Mouse (Mus musculus) kidney, embryonic 15.5 days (tissue): ENCODE measurements at regions not wholly inside any gene's neighbourhood (a gene's known extent, or its start where the extent isn't known, plus 50 kb on each side); places are given as distances from the start of the nearest gene placed in this dataset.

Experiments
- ATAC-seq: fragments of 200-750 bp; cut with Nextera tagmentation; replicated peaks from 2 replicates; pipeline ENCODE4 v1.8.0; 2017; ENCODE audit warnings: moderate TSS enrichment; ENCODE audit not compliant: low FRiP score
- H3K27ac ChIP-seq: fragments of 300-500 bp; sonication (generic); 2 replicates; pipeline ENCODE4 v1.5.1; 2015; ENCODE audit warnings: mild to moderate bottlenecking, inconsistent platforms
- H3K27me3 ChIP-seq: fragments of 300-500 bp; sonication (generic); 2 replicates; pipeline ENCODE4 v1.6.1; 2015; ENCODE audit warnings: inconsistent platforms
- H3K36me3 ChIP-seq: fragments of 300-500 bp; sonication (generic); 2 replicates; pipeline ENCODE4 v1.6.1; 2015; ENCODE audit warnings: inconsistent platforms
- H3K4me1 ChIP-seq: fragments of 300-500 bp; sonication (generic); 2 replicates; pipeline ENCODE4 v1.6.1; 2015; ENCODE audit warnings: inconsistent platforms
- H3K4me2 ChIP-seq: fragments of 300-500 bp; sonication (generic); 2 replicates; pipeline ENCODE4 v1.6.1; 2015; ENCODE audit warnings: moderate library complexity, mild to moderate bottlenecking, inconsistent platforms
- H3K4me3 ChIP-seq: fragments of 300-500 bp; sonication (generic); replicated peaks from 2 replicates; pipeline ENCODE4 v1.5.1; 2015; ENCODE audit warnings: mild to moderate bottlenecking, inconsistent platforms
- H3K9ac ChIP-seq: fragments of 300-500 bp; sonication (generic); 2 replicates; pipeline ENCODE4 v1.6.1; 2015; ENCODE audit warnings: mild to moderate bottlenecking, inconsistent platforms
- H3K9me3 ChIP-seq: fragments of 300-500 bp; sonication (generic); replicated peaks from 2 replicates; pipeline ENCODE4 v1.6.1; 2016; ENCODE audit warnings: inconsistent platforms
- WGBS: fragments of 180-500 bp; shearing (Covaris S2); methylation state at CpG from one replicate; pipeline ENCODE4 v1.1.7; 2015; ENCODE audit warnings: mixed read lengths; 5-methylcytosine and 5-hydroxymethylcytosine counted together

GRCm38 (mm10) chr11:112839721-112840494 lies 57.9 kb downstream of the Sox9 start:
- H3K36me3 ChIP-seq: no peaks in the 10 kb centered on the region
- H3K9ac ChIP-seq: no peak overlapping the region
- no peak; the same call in 1 of the 2 replicates for ATAC-seq
- no peak overlapping the region for H3K4me3 ChIP-seq
- peak overlapping the region; percentile 42 for H3K4me2 ChIP-seq
- H3K27ac ChIP-seq: no peak overlapping the region
- WGBS: 20% methylated on average over 10 of the region's 10 CpGs
- H3K9me3 ChIP-seq: no peaks in the 10 kb centered on the region
- H3K27me3 ChIP-seq: no peaks in the 10 kb centered on the region
- peaks cover 17% of the 10 kb centered on the region; the same call in 1 of the 2 replicates for H3K4me1 ChIP-seq

- Histone ChIP-seq H3K9me3 (no peaks in the 10 kb centered on the region), H3K4me2 (peak overlapping the region; percentile 42), H3K9ac (no peak overlapping the region), H3K36me3 (no peaks in the 10 kb centered on the region), H3K27ac (no peak overlapping the region), H3K4me1 (peaks cover 12% of the 10 kb centered on the region; the same call in 1 of the 2 replicates), H3K27me3 (no peaks in the 10 kb centered on the region), H3K4me3 (no peak overlapping the region)
- 16% methylated on average over 10 of the region's 10 CpGs for WGBS
- ATAC-seq: no peak
Observed at GRCm38 (mm10) chr11:112840495-112840828, 58.4 kb downstream of the Sox9 start.

GRCm38 (mm10) chr11:112844258-112844901 lies 62.4 kb downstream of the Sox9 start:
- no peaks in the 10 kb centered on the region for H3K27me3 ChIP-seq
- no peaks in the 10 kb centered on the region for H3K36me3 ChIP-seq
- H3K27ac ChIP-seq: no peak overlapping the region
- no peak overlapping the region for H3K4me3 ChIP-seq
- H3K9ac ChIP-seq: no peak overlapping the region
- 72% methylated on average over 8 of the region's 8 CpGs for WGBS
- H3K4me1 ChIP-seq: peaks cover 9% of the 10 kb centered on the region; the same call in 1 of the 2 replicates
- no peak overlapping the region for H3K4me2 ChIP-seq
- ATAC-seq: no peak
- no peaks in the 10 kb centered on the region for H3K9me3 ChIP-seq

GRCm38 (mm10) chr11:112847146-112847545 lies 65.1 kb downstream of the Sox9 start:
- ATAC-seq: no peak
- Histone ChIP-seq H3K4me2 (no peak overlapping the region), H3K4me1 (no peaks in the 10 kb centered on the region), H3K27me3 (no peaks in the 10 kb centered on the region), H3K9ac (no peak overlapping the region), H3K9me3 (no peaks in the 10 kb centered on the region), H3K36me3 (no peaks in the 10 kb centered on the region), H3K4me3 (no peak overlapping the region), H3K27ac (no peak overlapping the region)
- 87% methylated on average over 2 of the region's 2 CpGs for WGBS

- ATAC-seq: no peak
- Histone ChIP-seq H3K4me1 (no peaks in the 10 kb centered on the region), H3K27ac (no peak overlapping the region), H3K4me2 (no peak overlapping the region), H3K4me3 (no peak overlapping the region), H3K9me3 (no peaks in the 10 kb centered on the region), H3K9ac (no peak overlapping the region), H3K27me3 (no peaks in the 10 kb centered on the region), H3K36me3 (no peaks in the 10 kb centered on the region)
- 81% methylated on average over 3 of the region's 3 CpGs for WGBS
Observed at GRCm38 (mm10) chr11:112847851-112848250, 65.8 kb downstream of the Sox9 start.

GRCm38 (mm10) chr11:112849974-112850373 lies 68.0 kb downstream of the Sox9 start:
- Histone ChIP-seq H3K27me3 (no peaks in the 10 kb centered on the region), H3K4me3 (no peak overlapping the region), H3K9me3 (no peaks in the 10 kb centered on the region), H3K4me1 (no peaks in the 10 kb centered on the region), H3K36me3 (no peaks in the 10 kb centered on the region), H3K27ac (no peak overlapping the region), H3K9ac (no peak overlapping the region), H3K4me2 (no peak overlapping the region)
- 74% methylated on average over 5 of the region's 5 CpGs for WGBS
- ATAC-seq: no peak

GRCm38 (mm10) chr11:112850532-112851272 lies 68.7 kb downstream of the Sox9 start:
- Histone ChIP-seq H3K4me1 (no peaks in the 10 kb centered on the region), H3K9ac (no peak overlapping the region), H3K27me3 (no peaks in the 10 kb centered on the region), H3K27ac (no peak overlapping the region), H3K9me3 (no peaks in the 10 kb centered on the region), H3K4me3 (no peak overlapping the region), H3K36me3 (no peaks in the 10 kb centered on the region), H3K4me2 (no peak overlapping the region)
- WGBS: 82% methylated on average over 13 of the region's 13 CpGs
- ATAC-seq: no peak

GRCm38 (mm10) chr11:112851321-112851720 lies 69.3 kb downstream of the Sox9 start:
- Histone ChIP-seq H3K9me3 (no peaks in the 10 kb centered on the region), H3K36me3 (no peaks in the 10 kb centered on the region), H3K4me1 (no peaks in the 10 kb centered on the region), H3K4me2 (no peak overlapping the region), H3K9ac (no peak overlapping the region), H3K27ac (no peak overlapping the region), H3K27me3 (no peaks in the 10 kb centered on the region), H3K4me3 (no peak overlapping the region)
- 78% methylated on average over 9 of the region's 9 CpGs for WGBS
- no peak for ATAC-seq

- Histone ChIP-seq H3K4me1 (0 out of 2 replicates have a peak, but pooled peaks cover 5% of the 10 kb centered on the region), H3K27ac (no peak overlapping the region), H3K36me3 (no peaks in the 10 kb centered on the region), H3K9me3 (no peaks in the 10 kb centered on the region), H3K27me3 (peaks cover 1% of the 10 kb centered on the region; the same call in 1 of the 2 replicates), H3K4me2 (no peak overlapping the region), H3K4me3 (no peak overlapping the region), H3K9ac (no peak overlapping the region)
- 60% methylated on average over 5 of the region's 5 CpGs for WGBS
- ATAC-seq: no peak
Observed at GRCm38 (mm10) chr11:112855975-112856374, 74.0 kb downstream of the Sox9 start.

- H3K36me3 ChIP-seq: no peaks in the 10 kb centered on the region
- H3K4me2 ChIP-seq: no peak overlapping the region
- H3K9me3 ChIP-seq: no peaks in the 10 kb centered on the region
- no peak overlapping the region for H3K27ac ChIP-seq
- H3K9ac ChIP-seq: no peak overlapping the region
- H3K4me3 ChIP-seq: no peak overlapping the region
- no peak for ATAC-seq
- peaks cover 10% of the 10 kb centered on the region; the same call in 1 of the 2 replicates for H3K27me3 ChIP-seq
- 84% methylated on average over 7 of the region's 7 CpGs for WGBS
- H3K4me1 ChIP-seq: 0 out of 2 replicates have a peak, but pooled peaks cover 9% of the 10 kb centered on the region
Observed at GRCm38 (mm10) chr11:112859309-112859708, 77.3 kb downstream of the Sox9 start.

GRCm38 (mm10) chr11:112860797-112861196 lies 78.8 kb downstream of the Sox9 start:
- ATAC-seq: no peak
- Histone ChIP-seq H3K9ac (no peak overlapping the region), H3K4me2 (no peak overlapping the region), H3K4me3 (no peak overlapping the region), H3K27me3 (peaks cover 11% of the 10 kb centered on the region), H3K4me1 (0 out of 2 replicates have a peak, but pooled peaks cover 9% of the 10 kb centered on the region), H3K9me3 (no peaks in the 10 kb centered on the region), H3K36me3 (no peaks in the 10 kb centered on the region), H3K27ac (no peak overlapping the region)
- WGBS: 27% methylated on average over 11 of the region's 11 CpGs

- H3K36me3 ChIP-seq: no peaks in the 10 kb centered on the region
- no peak overlapping the region for H3K27ac ChIP-seq
- no peak overlapping the region for H3K4me3 ChIP-seq
- ATAC-seq: 0 out of 2 replicates have a peak, but pooled peaks have one; percentile 29
- no peak overlapping the region for H3K9ac ChIP-seq
- H3K4me2 ChIP-seq: no peak overlapping the region
- no peaks in the 10 kb centered on the region for H3K9me3 ChIP-seq
- H3K27me3 ChIP-seq: peaks cover 13% of the 10 kb centered on the region
- 0 out of 2 replicates have a peak, but pooled peaks cover 9% of the 10 kb centered on the region for H3K4me1 ChIP-seq
- 78% methylated on average over 5 of the region's 5 CpGs for WGBS
Observed at GRCm38 (mm10) chr11:112861233-112861632, 79.2 kb downstream of the Sox9 start.
